Mouse (Mus musculus) embryo, embryonic 11.5 days (tissue): ENCODE measurements at regions not wholly inside any gene's neighbourhood (a gene's known extent, or its start where the extent isn't known, plus 50 kb on each side); places are given as distances from the start of the nearest gene placed in this dataset.

Source experiments
- DNase-seq: peaks from one replicate; pipeline ENCODE4 v3.0.0-alpha.2; 2012; ENCODE audit warnings: low read depth, low spot score

DNA sequence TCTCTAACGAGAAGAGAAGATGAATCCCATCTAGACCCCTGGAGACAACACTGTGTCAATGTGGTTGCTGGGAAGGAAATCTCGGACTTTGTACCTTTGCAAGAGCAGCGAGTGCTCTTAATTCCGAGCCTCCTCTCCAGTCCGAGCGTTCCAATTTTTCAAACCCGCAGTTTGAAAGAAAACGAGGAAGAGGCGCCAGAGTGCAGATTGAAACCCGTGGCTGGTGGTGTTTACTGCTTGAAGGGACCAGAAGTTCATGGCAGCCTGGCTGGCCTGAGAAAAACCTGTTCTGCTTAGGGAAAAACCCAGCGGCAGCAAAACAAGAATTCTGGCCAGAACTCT, 83.7 kb upstream of the Zfp648 start:
- no peak for DNase-seq

DNA sequence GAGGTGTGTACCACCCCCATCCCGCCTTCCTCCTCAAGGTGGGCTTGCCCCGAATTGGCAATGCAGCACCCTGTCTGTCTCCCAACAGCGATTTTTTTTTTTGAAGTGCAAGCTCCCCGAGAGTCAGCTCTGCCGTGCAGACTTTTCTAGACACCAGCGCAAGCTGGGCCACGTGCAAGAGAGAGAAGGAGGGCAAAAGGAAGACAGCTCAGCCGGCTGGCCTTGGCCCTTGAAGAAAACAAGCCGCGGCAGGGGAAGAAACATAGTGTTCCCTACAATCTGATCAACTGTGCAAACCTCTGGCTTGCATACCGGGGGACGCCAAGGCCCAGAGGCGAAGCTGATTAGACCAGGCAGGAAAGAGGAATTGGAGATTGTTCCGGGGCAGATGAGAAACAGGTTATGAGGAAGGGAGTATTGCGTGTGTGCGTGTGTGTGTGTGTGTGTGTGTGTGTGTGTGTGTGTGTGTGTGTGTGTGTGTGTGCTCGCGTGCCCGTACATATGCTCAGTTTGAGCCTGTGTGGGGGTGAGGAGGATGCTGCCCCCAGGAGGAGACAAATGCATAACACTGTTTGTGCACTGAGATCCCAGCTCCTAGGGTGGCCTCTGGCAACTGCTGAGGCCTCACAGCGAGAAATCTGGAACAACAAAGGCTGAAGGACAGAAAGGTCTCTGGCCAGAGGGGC, 83.2 kb upstream of the Zfp648 start:
- no peak for DNase-seq

DNA sequence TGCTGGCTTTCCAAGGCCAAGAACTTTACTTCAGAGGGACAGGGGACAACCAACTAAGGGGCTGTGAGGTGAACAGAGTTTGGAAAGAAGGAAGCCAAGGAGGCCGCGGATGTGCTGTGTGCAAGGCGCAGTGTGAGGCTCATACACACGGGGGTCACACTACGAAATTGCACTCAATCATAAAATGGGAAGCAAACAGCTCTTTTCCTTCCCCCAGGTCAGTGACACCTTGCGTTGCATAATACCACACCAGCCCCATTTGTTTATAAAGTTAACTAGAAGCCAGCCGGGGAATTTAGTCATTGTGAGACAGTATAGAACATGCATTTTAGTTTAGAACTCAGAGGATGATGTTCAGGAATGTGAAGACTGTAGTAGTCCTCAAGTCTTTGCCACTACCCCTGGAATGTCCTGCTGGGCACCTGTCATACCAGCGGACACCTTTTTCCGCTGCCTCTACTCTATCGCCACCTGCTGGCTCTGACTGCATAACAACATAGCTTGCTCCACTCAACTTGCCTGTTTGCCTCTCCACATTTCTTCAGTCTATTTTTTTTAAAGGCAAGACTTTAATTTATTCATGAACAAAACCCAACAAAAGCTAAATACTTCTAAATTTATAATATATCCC, 82.5 kb upstream of the Zfp648 start:
- DNase-seq = peak; percentile 38

DNA sequence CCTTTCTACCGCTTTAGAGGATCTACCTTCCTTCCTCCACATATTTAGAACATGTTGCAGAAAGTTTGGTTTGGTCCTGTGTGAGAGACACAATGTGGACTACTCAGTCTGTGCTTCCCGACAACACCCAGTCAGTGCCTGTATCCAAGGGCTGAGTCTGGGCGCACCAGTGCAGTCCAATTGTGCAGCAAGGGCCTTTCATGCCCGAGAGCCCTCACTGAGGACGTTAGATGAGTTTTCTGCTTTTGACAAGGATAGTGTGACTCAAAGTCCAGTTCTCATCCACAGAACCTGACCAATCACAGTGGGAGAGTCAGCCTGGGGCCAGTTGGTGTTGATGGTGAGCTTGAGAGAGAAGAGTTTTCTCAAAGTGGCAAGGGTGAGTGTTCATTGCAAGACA, 81.4 kb upstream of the Zfp648 start:
- DNase-seq = no peak

DNA sequence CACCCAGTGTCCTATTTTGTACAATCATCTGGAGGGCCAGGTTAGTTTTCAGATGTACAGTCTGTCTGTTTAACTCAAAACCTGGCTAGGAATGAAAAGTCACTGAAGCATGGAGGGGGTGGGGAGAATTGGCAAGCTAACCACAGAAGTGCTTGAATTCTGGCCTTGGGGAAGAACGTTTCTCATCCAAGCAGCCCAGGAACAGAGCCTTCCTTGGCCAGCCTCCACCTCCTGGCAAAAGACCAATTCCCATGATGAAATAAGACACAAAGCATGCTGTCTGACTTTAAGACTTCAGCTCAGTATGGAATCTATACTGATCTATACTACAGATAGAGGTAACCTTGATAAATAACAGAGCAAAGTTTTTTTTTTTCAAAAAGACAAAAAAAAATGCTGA, 80.3 kb upstream of the Zfp648 start:
- no peak for DNase-seq

DNA sequence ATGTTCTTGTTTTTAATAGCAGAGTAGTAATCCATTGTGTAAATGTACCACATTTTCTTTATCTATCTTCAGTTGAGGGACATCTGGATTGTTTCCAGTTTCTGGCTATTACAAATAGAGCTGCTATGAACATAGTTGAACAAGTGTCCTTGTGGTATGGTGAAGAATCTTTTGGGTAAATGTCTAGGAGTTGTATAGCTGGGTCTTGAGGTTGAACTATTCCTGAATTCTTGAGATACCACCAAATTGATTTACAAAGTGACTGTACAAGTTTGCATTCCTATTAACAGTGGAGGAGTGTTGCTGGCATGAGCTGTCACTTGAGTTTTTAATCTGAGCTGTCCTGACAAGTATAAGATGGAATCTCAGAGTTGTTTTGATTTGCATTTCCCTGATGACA, 76.0 kb upstream of the Zfp648 start:
- DNase-seq = no peak

DNA sequence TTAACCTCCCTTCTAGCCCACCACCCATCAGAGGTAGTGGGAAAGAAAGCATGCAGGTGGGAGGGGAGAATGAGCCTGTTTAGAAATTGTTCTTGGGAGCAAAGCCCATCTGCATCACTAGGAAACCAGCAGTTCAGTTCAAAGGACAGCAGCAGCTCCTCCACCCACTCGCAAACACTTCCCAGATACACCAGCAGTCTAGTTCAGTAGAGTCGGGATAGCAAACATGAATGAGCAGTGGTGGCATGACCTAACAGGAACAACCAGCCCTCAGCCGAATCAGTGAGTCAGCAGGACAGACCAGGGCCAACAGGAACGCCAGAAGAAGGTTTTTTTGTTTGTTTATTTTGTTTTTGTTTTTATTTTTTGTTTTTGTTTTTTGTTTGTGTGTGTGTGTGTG, 74.5 kb upstream of the Zfp648 start:
- no peak for DNase-seq

DNA sequence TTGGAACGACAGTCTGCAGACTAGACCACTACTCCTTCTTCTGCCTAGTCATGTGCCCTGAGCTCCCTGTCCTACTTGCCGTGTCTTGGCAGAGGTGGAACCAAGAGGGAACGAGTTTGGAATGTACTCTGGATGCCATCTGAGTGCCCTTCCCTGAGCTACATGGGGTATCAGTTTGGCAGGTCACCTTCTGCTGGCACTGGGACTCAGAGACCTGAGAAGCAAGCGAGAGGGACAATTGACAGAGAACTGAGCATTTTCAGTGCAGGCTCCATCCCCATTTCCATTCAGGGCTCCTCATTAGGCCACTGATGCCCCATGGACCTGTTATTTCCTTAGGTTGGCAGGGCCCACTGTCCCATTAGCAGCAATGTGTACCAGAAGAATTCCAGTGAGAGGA, 61.5 kb upstream of the Zfp648 start:
- DNase-seq = no peak

DNA sequence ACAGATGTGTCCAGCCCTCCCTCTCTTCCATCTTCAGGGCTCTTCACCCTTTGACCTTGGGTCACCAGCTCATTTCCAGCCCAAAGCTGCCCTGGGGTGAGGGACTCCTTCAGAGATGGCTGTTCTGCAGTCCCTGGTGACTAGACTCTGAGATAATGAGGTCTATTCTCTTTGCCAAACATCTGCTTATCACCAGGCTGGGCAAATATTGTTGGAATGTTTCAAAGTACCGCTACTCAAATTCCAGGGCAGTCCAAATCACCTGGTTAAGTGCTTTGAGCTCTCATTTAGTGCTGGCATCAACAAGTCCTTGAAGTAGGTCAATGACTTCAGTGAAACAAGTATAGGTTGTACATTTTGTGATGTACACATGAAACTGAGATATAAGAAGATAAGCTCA, 57.3 kb upstream of the Zfp648 start:
- no peak for DNase-seq

DNA sequence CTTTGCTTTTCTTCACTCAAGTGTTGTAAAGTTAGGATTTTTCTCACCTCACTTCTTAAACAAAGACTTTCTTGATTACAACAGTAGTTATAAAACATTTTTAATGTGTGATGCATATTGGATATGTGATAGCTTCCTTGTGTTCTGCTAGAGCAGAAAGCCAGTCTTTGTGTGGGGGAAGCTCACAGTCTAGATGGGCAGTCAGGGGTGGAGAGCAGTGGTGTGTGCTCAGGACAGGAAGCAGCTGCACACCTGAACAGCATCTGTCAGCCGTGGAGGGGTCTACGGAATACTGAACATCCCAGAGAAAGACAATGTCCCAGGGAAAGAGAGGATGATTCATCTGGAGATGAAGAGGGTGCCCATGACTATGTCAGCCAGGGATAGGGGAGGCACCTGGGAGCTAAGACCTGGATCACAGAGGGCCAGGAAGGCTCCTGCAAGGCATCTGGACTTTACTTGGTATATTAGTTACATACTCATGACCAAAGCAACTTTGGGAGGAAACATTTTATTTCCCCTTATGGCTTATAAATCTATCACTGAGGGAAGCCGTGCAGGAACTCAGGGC, 53.9 kb upstream of the Zfp648 start:
- DNase-seq = no peak

DNA sequence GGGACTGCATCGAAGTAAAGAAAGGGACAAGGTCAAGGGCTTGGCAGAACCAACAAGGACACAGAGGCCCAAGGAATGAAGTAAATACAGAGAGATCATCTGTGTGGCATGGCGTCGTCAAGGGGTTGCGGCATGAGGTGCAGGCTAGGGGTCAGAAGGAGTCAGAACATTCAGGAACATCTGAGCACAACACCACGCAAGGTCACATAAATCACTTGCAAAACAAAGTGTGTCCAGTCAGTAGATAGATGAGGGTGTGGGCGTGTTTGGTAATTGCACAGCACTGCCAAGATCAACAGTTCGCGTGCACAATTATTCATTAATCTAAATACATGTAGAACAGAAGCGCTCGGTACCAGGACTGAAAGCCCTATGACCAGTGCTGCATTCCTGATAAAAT, 52.0 kb upstream of the Zfp648 start:
- DNase-seq = no peak

DNA sequence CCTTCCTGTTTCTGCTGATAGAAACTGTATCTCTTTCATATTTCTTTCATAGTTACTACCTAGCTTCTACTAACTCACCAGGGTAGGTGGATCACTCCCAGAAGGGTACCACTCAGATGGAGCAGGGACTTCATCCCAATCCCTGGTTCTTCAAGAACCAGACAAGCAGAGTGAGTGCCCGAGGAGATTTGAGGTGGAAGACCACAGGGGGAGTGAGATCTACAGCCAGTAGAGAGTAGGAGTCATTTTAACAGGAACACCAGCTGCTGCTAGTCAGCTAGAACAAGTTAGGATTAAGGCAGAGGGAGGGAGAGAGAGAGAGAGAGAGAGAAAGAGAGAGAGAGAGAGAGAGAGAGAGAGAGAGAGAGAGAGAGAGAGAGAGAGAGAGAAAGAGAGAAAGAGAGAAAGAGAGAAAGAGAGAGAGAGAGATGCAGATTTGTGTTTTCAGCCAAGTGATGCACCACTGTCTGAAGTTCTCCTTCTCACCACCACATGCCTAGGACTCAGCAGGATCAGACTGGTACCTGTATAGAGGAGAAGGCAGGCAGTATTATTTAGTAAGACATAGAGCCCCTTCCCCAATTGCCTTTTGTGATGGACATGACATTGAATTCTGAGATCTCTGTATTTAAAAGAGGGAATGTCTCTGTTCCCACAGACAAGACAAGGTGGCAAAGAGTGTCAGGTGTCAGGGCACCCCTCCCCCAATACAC, 51.4 kb upstream of the Zfp648 start:
- no peak for DNase-seq

DNA sequence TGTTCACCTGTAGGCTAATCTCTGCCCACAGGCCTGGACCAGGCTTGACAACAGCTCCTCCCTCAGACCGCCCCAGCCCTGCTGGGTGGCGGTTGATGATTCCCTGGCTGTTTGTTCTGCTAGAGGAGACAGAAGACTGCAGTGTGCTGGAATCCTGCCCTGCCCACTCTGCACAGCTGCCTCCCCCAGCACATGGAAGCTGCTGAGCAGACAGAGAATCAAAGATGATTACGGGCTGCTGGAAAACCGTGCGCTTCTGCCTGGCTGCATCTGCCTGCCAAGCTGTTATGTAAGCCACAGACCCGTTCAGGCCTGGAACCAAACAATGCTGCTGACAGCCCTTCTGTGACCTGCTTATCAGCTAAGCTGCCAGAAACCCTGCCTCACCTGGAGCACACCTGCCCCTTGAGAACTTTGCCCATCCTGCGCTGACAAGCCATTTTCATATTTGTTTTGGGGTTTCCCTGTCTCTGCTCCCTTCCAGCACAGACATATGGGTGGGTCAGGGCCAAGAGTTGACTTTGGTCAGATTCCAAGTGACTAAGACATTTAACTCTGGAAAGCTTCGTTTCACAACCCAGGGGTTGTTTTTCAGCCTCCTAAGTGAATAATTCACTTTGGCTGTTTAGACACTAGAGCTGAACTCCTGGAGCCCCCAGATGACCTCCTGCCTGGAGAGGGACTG, 50.7 kb upstream of the Zfp648 start:
- DNase-seq = no peak
